Mouse (Mus musculus): ENCODE measurements at regions not wholly inside any gene's neighbourhood (a gene's known extent, or its start where the extent isn't known, plus 50 kb on each side); places are given as distances from the start of the nearest gene placed in this dataset.

DNA sequence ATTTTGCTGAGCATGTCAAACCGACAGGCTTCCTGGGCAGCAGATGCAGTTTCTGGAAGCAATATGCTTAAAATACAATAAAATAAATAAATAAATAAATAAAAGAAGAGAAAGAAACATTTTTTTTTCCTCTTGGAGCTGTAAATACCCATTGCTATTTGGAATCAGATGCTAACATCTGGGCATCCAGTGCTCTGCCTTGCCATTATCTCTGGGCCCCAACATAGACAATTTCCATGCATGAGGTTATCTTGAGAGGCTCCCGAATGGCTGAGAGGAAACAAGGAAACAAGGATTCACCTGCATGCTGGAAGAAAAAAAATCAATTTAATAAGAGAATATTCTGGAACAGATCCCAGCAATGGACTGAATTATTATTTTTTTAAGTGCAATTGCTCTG lies 120.0 kb upstream of the Meis1 start:
- TF ChIP-seq POLR2A (IDR thresholded peaks at IDR 0.05; ENCODE audit: borderline replicate concordance, insufficient read depth, low read length), result no peak
- TF ChIP-seq CTCF (IDR thresholded peaks at IDR 0.05; ENCODE audit: borderline replicate concordance, insufficient read depth, low read depth, low read length), result no peak

All from cerebellum, adult 2 months (tissue).